Mouse (Mus musculus) midbrain, embryonic 15.5 days (tissue): ENCODE results near the gene Slc52a3. TPM values are rescaled to one million over a fixed set of nuclear protein-coding genes. Genes with fewer than 3 reads are reported as not detected.

Experiments
- ATAC-seq: fragments of 200-750 bp; cut with Nextera tagmentation; replicated peaks from 2 replicates; pipeline ENCODE4 v1.8.0; 2017; ENCODE audit warnings: moderate TSS enrichment
- H3K27ac ChIP-seq: fragments of 300-500 bp; sonication (generic); 2 replicates; pipeline ENCODE4 v1.5.1; 2015; ENCODE audit warnings: mild to moderate bottlenecking, inconsistent platforms
- H3K27me3 ChIP-seq: fragments of 300-500 bp; sonication (generic); replicated peaks from 2 replicates; pipeline ENCODE4 v1.6.1; 2015; ENCODE audit warnings: inconsistent platforms
- H3K36me3 ChIP-seq: fragments of 300-500 bp; sonication (generic); replicated peaks from 2 replicates; pipeline ENCODE4 v1.6.1; 2015; ENCODE audit warnings: inconsistent platforms
- H3K4me1 ChIP-seq: fragments of 300-500 bp; sonication (generic); 2 replicates; pipeline ENCODE4 v1.6.1; 2015; ENCODE audit warnings: inconsistent platforms
- H3K4me2 ChIP-seq: fragments of 300-500 bp; sonication (generic); 2 replicates; pipeline ENCODE4 v1.6.1; 2015; ENCODE audit warnings: inconsistent platforms, mild to moderate bottlenecking, moderate library complexity
- H3K4me3 ChIP-seq: fragments of 300-500 bp; sonication (generic); 2 replicates; pipeline ENCODE4 v1.5.1; 2015; ENCODE audit warnings: mild to moderate bottlenecking, inconsistent platforms
- H3K9ac ChIP-seq: fragments of 300-500 bp; sonication (generic); 2 replicates; pipeline ENCODE4 v1.6.1; 2015; ENCODE audit warnings: mild to moderate bottlenecking, inconsistent platforms
- H3K9me3 ChIP-seq: fragments of 300-500 bp; sonication (generic); 2 replicates; pipeline ENCODE4 v1.6.1; 2016; ENCODE audit warnings: inconsistent platforms
- WGBS: fragments of 180-500 bp; shearing (Covaris S2); methylation state at CpG from one replicate; pipeline ENCODE4 v1.1.7; 2015; ENCODE audit warnings: mixed read lengths; 5-methylcytosine and 5-hydroxymethylcytosine counted together
- polyA plus RNA-seq: library from polyadenylated mRNA; unstranded; fragments of >200 nt; fragmentation: Nextera tagmentation; extraction: Ambion mirVana; gene quantifications from 2 replicates; pipeline ENCODE4 v1.2.1, GENCODE M21; 2015

Gene Slc52a3
- polyA plus RNA-seq, 1 experiment from 2014 or later = 1.3 TPM

DNA sequence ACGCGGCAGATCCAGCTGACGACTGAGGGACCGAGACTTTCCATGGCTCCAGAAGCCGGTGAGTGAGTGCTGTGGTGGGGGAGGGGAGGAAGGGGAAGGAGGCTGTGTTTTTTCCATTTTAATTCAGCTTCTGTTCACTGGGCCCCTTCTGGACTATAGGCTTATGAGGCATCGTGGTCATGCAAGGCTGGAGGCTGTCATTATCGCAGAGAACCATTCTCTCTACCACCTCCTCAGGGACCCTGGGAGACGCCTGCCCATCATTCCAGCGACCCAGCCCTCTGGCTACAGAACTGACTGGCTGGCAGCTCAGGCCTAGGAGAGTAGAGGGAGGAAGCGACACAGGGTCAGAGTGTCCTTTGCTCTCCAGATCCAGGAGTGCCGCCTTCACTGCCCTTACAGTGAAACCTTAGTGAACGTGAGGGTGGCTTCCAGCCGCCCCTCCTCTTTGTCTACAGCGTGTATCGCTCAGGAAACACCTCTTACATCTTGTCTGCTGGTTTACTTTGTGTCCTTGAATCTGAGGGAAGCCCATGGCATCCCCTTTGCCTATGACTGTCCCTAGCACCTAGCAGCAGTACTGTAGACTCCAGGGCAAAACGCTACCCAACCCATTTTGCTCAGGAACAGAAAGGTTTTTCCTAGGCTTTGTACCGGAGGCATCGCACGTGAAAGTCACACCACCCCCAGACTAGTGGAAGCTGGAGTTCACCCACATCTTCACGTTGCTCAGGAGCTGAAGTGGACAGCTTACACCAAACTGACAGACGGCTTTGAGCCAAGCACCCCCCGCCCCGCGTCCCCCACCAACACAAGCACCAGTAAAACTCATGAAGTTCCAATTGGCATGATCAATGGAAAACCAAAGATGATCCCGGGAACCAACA is 51.0 kb downstream of the Slc52a3 start:
- Histone ChIP-seq H3K9me3 (no peaks in the 10 kb centered on the region), H3K4me2 (peak overlapping the region; percentile 90), H3K4me3 (no peak overlapping the region), H3K4me1 (peaks cover 53% of the 10 kb centered on the region), H3K27ac (peak overlapping the region; percentile 76), H3K36me3 (no peaks in the 10 kb centered on the region), H3K27me3 (no peaks in the 10 kb centered on the region), H3K9ac (no peak overlapping the region)
- 3% methylated on average over 25 of the region's 25 CpGs for WGBS
- peak; percentile 49 for ATAC-seq

DNA sequence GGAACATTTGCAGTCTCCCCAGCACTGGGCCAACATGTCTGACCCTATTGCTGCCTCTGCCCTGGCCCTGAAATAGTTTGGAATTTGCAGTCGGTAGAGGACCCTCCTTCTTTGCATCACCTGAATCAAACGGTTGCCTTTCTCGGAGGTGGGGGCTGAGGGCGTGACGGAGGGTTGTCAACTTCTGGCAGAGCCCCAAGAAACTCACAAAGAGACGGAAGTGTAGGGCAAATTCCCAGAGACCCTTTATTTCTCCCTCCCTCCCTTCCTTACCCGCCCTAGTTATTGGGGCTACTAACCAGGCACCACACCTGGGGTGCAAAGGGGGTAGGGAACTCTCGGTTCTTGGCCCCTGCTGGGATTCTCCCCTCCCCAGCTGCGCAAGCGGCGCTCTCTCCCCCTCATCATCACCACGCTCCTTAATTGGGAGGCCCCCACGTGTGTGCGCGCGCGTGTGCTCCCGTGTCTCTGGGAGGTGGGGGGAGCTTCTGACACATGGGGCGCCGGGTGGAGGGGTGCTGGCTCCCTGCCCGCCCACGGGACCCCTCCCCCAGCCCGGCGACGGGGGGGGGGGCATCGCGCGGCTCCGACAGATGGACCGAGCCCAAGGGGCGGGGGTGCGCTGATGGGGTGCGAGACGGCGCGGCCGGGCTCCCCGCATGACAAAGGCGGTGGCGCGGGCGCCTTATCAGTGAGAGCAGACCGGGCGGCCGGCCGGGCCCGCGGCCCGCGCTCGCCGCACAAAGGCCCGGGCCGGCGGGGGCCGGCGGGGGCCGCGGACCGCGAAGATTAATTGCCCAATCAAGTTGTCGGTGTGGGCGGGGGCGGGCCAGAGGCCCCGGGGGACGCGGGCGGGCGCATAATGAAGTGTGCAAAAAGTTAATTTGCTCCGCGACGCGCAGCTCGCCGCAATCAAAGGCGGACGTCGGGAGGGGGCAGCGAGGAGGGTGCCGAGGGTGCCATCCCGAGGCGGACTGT is 52.0 kb downstream of the Slc52a3 start:
- Histone ChIP-seq H3K4me1 (peaks cover 53% of the 10 kb centered on the region), H3K4me2 (peak overlapping the region; percentile 90), H3K36me3 (no peaks in the 10 kb centered on the region), H3K27ac (peak overlapping the region; percentile 76), H3K9me3 (no peaks in the 10 kb centered on the region), H3K27me3 (no peaks in the 10 kb centered on the region), H3K4me3 (peak overlapping the region; percentile 47), H3K9ac (peak overlapping the region; percentile 49)
- ATAC-seq = peak; percentile 62
- under 1% methylated on average over 77 of the region's 82 CpGs for WGBS

DNA sequence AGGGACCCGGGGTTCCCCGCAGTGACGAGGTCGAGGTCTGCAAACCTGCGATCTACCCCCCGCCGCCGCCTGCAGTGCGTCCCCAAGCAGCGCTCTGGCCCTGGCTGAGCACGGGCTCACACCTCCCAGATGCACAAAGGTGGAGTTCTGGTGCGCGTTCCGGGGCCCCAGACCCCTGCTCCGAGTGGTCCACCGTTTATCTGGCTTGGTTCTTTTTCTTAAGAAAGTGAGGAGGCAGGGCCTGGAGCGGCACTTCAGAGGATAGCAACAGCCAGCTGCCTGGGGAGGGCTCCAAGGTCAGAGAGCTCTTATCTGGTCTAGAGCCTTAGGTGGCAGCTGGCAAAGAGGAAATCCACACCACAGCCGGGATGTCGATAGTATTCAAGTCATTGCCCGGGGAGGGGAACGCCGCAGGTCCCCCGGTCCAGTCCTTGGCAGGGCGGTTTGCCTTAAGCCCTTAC is 52.7 kb downstream of the Slc52a3 start:
- under 1% methylated on average over 24 of the region's 24 CpGs for WGBS
- ATAC-seq = peak; percentile 43
- Histone ChIP-seq H3K27me3 (no peaks in the 10 kb centered on the region), H3K4me1 (peaks cover 53% of the 10 kb centered on the region), H3K27ac (peak overlapping the region; percentile 76), H3K4me3 (peak overlapping the region; percentile 47), H3K9me3 (no peaks in the 10 kb centered on the region), H3K9ac (peak overlapping the region; percentile 49), H3K36me3 (no peaks in the 10 kb centered on the region), H3K4me2 (peak overlapping the region; percentile 90)

DNA sequence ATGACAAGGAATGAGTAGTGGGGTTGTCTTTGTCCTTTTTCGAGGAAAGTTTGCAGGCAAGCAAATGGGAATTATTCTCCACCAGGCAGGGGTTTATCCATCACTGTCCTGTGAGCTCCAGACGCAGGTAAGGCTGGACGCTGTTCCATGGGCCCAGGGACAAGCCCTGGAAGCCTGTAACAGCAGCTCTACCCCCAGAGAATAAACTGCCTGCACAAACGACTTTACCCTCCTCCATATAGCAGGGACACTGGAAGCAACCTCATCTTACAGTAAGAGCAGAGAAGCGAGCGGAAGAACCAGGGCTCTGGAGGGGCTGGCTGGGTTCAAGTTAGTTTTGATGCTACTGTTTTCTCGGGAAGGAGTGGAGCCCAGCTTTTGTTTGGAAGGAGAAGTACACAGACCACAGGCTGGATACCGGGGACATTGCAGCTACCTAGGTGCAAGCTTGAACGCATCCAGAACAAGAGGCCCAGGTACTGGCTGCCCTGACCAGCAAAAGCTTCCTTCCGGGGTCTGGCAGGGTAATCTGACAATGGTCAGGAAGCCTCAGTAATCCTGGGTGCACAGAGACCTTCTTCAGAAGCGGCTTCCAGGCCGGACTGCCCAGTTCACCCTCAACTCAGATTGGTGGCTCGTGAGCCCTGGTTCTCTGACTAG is 53.4 kb downstream of the Slc52a3 start:
- H3K27ac ChIP-seq = peak overlapping the region; percentile 76

DNA sequence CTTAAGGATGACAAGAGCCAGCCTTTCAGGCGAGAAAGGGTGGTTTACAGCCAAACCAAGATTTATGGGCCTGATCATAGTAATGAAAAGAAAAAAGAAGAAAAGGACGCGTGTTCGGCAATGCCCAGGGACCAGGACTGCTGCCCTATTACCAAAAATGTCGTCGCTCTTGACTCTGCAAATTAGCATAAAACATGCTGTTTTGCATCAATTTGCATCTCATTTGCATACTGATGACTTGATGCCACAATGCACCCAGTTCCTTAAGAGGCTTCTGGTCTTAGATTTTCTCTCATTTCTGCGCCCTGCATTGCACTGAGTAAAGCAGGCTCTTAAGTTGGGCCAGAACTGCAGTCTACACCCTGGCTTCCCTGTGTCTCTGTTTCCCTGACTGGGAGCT is 54.0 kb downstream of the Slc52a3 start:
- Histone ChIP-seq H3K4me1 (peaks cover 53% of the 10 kb centered on the region), H3K9me3 (no peaks in the 10 kb centered on the region), H3K4me3 (no peak overlapping the region), H3K36me3 (no peaks in the 10 kb centered on the region), H3K4me2 (peak overlapping the region; percentile 90), H3K27ac (peak overlapping the region; percentile 76), H3K9ac (no peak overlapping the region), H3K27me3 (no peaks in the 10 kb centered on the region)
- WGBS = 13% methylated on average over 7 of the region's 7 CpGs
- ATAC-seq = peak; percentile 48; the same call in 1 of the 2 replicates

More for the DNA sequence above, 53.4 kb downstream of the Slc52a3 start:
- Histone ChIP-seq H3K36me3 (no peaks in the 10 kb centered on the region), H3K9me3 (no peaks in the 10 kb centered on the region), H3K9ac (0 out of 2 replicates have a peak overlapping the region, but pooled peaks have one; percentile 49), H3K4me1 (peaks cover 53% of the 10 kb centered on the region), H3K4me3 (no peak overlapping the region), H3K4me2 (peak overlapping the region; percentile 90), H3K27me3 (no peaks in the 10 kb centered on the region)
- no peak for ATAC-seq
- WGBS = 11% methylated on average over 13 of the region's 13 CpGs

DNA sequence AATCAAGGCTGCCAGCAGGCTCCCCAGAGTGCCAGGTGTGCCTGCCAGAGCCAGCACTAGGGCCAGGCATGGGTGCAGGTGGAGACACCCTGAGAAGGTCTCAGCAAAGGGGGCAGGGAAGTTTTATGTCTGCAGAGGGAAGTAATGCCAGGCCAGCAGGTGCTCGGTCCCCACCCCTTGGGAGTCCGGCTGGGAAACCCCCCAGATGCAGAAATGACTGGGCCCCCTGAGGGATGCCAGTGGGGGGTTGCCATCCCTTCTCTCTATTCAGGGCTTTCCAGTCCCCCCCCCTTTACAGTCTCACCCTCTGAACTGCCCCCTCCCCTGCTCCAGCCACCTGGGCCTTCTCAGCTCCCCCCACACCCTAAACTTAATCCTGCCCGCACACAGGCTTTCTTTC is 55.7 kb downstream of the Slc52a3 start:
- Histone ChIP-seq H3K9ac (peak overlapping the region; percentile 7; the same call in 1 of the 2 replicates), H3K4me3 (no peak overlapping the region), H3K27me3 (no peaks in the 10 kb centered on the region), H3K4me2 (no peak overlapping the region), H3K36me3 (no peaks in the 10 kb centered on the region), H3K4me1 (peaks cover 59% of the 10 kb centered on the region), H3K9me3 (no peaks in the 10 kb centered on the region), H3K27ac (no peak overlapping the region)
- WGBS = 39% methylated on average over 3 of the region's 3 CpGs
- ATAC-seq = no peak

DNA sequence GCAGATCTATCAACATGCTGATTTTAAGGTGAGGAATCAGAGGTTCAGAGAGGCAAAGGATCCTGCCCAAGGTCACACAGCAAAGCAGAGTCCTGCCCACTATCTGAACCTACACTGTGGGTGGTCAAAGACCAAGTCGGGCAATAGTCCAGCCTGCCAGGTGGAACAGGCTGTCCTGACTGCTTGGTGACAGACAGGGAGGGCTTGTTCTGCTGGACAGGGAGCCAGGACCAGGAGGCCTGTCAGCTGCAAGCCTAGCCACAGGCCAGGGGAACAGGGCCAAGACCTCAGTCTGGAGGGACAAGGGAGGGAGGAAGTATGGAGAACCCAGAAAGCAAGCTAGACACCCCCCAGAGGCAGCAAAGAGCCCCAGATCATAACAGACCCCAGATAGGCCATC is 59.1 kb downstream of the Slc52a3 start:
- 54% methylated on average over 1 of the region's 1 CpGs for WGBS
- H3K4me1 ChIP-seq = peaks cover 26% of the 10 kb centered on the region
- ATAC-seq = no peak

DNA sequence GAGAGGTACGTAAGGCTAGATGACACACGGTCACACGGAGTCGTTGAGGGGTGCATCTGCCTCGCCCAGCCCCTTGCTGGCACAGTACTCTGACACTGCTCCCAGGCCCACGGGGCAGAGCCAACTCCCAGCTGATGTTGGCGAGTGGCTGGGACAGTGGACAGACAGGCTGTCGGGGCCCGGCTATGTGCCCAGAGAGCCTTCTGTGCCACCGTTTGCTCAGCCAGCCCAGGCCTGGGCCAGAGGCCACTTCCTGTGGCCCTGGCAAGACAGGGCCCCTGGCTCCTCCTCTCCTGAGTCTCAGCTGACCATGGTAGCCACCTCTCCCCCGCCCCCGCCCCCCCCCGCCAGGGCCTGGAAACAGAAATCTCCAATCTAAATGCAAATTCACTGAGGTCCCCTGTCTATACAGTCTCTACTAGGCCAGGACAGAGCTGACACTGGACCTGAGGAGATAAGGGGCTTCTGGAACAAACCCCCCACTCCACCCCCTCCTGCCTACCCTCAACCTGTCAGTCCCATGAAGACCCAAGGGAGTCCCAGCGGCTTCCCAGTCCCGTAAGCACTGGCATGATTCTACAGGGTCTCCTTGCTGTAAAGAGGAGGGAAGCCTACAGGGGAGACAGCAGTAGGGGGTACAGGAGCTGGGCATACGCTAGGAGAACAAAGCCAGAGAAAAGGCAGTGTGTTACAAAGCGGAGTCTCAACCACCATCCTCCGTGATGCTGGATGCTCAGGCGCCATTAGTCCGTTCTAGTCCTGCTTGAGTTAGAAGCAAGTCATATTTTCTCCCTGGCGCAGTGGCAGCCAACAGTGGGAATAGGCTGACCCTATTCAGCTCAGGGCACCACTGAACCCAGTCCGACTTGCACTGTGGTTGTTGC is 60.3 kb downstream of the Slc52a3 start:
- ATAC-seq = peak; percentile 71

More for the DNA sequence above, 59.1 kb downstream of the Slc52a3 start:
- Histone ChIP-seq H3K4me3 (no peak overlapping the region), H3K27me3 (0 out of 2 replicates have a peak, but pooled peaks cover 4% of the 10 kb centered on the region), H3K9me3 (no peaks in the 10 kb centered on the region), H3K9ac (no peak overlapping the region), H3K4me2 (no peak overlapping the region), H3K36me3 (no peaks in the 10 kb centered on the region), H3K27ac (no peak overlapping the region)

DNA sequence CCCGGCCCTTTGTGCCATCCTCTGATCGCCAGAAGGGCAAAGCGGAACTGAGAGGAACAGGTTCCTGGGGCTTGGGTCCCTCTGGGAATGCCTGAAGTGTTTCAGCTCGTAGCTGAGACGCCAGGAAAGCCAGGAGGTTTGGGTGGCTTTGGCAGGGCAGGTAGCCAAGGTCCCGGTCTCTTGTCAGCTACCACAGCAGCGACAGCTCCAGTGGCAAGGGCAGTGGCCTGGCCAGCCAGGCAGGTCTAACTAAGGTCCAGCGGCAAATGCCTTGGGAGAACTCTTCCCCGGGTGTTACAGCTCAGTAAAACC is 60.9 kb downstream of the Slc52a3 start:
- H3K4me3 ChIP-seq = no peak overlapping the region
- ATAC-seq = no peak
- H3K9ac ChIP-seq = no peak overlapping the region
- H3K9me3 ChIP-seq = no peaks in the 10 kb centered on the region
- peaks cover 12% of the 10 kb centered on the region for H3K4me1 ChIP-seq
- WGBS = 69% methylated on average over 9 of the region's 9 CpGs
- H3K4me2 ChIP-seq = no peak overlapping the region
- H3K27ac ChIP-seq = peak overlapping the region; percentile 36; the same call in 1 of the 2 replicates
- H3K36me3 ChIP-seq = no peaks in the 10 kb centered on the region
- 0 out of 2 replicates have a peak, but pooled peaks cover 4% of the 10 kb centered on the region for H3K27me3 ChIP-seq

More for the DNA sequence above, 60.3 kb downstream of the Slc52a3 start:
- H3K27ac ChIP-seq = peak overlapping the region; percentile 36
- 50% methylated on average over 22 of the region's 22 CpGs for WGBS
- 0 out of 2 replicates have a peak, but pooled peaks cover 4% of the 10 kb centered on the region for H3K27me3 ChIP-seq
- H3K4me1 ChIP-seq = peaks cover 16% of the 10 kb centered on the region
- no peak overlapping the region for H3K4me2 ChIP-seq
- H3K9ac ChIP-seq = no peak overlapping the region
- no peak overlapping the region for H3K4me3 ChIP-seq
- no peaks in the 10 kb centered on the region for H3K9me3 ChIP-seq
- H3K36me3 ChIP-seq = no peaks in the 10 kb centered on the region
